Mouse (Mus musculus) right cerebral cortex, postnatal 25 days (tissue): ENCODE results near the gene Dedd.
"Not testable (repeated sequence)": the region's sequence is repeated elsewhere in the genome, so short reads cannot be mapped to it uniquely, and the experiment has no call there.

Source experiments
- DNase-seq: peaks from one replicate; pipeline ENCODE4 v3.0.0; 2022

The Dedd gene

DNA sequence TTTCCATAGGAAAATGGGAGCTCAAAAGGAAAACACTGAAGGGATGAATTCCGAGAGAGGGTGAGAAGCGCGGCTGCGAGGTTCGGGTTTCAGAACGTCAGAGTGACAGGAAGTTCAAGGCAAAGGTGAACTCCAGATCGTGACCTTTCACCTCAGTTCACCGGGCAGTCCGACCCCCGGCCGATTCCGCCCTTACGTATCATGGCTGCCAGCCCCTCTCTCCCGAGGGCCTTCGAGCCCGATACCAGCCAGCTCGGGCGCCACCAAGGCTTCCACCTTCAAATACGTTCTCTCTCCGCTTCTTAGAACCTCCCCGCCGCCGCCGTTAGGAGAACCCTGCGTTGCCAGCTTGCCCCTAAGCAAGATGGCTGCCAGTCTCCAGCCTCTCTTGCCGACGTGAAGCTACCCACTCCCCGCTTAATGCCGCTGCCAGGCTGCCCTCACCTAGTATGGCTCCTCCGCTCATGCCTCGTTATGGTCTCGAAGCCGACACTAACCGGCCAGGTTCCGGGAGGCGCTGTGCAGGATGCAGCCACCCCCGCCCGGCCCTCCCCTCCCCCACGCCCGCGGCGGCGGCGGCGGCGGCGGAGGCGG lies at the start of gene Dedd:
Dedd (plus strand) TSS at position 307 of the 594 bp plus-strand sequence.
- DNase-seq, result peak; percentile 93

DNA sequence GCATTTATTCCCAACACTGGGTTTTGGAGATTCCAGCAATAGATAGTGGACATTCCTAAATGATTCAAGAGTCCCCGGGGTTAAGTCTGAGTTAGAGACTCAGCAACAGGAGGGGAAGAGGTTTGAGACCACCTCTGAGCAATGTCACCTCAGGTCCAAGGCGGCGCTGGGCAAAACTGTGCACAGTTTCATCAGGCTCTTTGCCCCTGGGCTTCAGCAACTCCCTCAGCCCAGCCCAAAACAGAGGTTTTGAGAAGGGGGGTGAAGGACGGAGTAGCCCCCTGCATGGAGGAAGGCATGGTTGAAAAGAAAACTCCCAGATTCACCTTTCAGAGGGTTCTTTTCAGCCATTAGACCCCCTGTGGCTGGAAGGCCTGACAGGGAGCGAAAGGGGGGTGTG lies 49.2 kb upstream of the Dedd start:
- peak; percentile 2 for DNase-seq

DNA sequence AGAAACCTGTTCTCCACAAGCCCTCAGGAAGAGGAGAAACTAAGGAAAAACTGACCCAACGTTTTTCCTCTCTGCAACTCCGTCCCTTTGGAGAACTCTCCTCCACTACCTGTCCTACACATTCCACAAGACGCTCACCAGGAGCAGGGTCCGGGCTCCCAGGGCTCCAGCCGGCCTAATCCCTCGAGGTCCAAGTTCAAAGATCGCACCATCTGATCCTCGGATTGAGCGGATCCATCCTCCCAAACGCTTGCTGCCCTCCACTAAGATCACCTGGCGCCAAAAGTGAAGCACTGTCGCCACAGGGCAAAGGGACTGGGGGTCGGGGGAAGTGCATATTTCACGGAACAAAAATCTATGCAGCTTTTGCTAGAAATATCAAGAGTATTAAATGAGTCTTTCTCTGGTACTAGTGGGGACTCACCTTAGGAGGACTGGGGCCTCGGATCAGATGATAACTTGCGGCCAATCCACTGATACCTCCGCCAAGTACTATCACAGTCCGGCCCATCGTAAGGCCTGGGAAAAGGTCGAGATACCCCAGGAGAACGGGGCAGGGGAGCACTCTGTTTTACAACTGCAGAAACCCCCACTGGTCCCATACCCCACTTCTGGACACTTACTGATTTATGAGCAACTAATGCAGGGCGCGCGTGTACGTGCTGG lies 48.6 kb upstream of the Dedd start:
- no peak for DNase-seq

DNA sequence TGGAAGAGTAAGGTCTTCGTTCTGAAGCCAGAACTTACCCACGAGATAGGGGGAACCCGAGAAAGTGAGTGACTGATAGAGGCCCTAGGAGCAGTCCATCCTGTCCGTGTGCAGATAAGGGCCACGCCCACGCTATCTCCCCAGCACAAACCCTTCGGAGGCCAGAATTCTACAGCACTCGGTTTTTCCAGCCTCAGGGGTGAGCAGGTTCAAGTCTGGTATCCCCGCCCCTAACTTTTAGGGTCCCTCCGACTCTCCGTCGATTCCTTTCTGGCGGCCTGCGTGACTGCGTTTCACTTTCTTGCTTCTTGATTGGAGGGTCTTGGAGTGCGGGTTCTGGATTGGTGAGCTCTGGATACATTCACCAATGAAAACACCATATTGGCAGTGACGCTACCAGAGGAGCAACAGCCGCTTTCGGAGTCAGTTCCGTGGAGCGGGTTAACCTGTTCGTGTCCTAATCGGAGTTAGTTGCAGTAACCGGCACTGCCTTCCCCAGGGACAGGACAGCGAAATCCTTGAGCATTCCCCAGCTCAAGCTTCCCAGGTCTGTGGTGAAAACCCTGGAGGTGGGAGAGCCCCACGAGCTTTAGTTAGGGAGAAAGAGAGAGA lies 47.9 kb upstream of the Dedd start, which contains the start of gene Ppox:
Ppox (minus strand) TSS at position 271 of the 612 bp plus-strand sequence.
- DNase-seq, result peak; percentile 92

DNA sequence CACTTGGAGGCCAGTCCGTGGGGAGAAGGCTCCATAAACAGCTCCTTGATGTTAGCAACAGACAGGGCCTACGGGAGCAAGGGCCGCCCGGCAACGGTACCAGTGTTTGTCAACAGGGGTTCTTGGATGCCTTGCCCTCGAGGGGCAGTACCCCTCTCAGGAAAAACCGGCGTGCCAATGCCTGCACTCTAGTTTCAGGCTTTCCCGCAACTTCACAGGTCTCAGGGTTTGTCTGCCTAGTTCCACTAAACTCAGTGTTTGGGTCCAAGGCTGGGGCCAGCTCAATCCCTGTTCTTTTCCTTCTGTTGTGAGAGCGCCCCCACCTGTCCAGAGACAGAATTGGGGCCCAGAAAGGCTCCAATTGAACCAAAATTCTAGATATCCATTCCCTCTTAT lies 47.4 kb upstream of the Dedd start:
- DNase-seq, result peak; percentile 76

DNA sequence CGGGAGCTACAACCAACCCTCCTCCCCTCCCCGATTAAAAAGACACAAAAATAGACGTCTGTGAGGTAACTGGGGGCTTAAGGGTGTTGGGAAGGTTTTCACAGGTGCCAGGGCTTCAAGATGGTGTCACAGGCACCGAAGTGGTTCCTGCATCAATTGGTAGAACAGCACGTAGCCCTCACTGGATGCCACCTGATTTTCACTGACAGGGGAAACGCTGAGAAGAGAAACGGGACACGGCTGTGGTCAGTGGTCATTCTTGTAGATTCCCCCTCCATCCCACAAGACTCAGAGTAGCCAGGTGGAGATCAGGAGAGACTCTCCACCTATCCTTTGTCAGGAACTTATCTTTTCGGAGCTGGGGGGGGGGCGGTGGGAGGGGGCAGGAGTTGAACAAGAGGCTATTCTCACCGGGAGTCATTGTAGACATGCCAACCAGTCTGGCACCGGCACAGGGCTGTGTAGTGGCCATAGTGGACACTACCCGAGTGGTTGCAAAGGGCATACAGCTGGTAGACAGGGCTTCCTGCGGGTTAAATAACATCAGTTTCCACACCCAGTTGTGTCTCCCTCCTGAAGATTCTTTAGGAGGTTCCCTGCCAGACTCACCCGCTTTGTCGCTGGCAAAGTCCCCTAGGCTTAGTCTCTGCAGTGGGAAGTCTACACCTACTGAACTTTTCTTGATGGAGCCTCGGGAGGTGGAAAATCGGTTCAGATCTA lies 46.7 kb upstream of the Dedd start:
- DNase-seq, result no peak

DNA sequence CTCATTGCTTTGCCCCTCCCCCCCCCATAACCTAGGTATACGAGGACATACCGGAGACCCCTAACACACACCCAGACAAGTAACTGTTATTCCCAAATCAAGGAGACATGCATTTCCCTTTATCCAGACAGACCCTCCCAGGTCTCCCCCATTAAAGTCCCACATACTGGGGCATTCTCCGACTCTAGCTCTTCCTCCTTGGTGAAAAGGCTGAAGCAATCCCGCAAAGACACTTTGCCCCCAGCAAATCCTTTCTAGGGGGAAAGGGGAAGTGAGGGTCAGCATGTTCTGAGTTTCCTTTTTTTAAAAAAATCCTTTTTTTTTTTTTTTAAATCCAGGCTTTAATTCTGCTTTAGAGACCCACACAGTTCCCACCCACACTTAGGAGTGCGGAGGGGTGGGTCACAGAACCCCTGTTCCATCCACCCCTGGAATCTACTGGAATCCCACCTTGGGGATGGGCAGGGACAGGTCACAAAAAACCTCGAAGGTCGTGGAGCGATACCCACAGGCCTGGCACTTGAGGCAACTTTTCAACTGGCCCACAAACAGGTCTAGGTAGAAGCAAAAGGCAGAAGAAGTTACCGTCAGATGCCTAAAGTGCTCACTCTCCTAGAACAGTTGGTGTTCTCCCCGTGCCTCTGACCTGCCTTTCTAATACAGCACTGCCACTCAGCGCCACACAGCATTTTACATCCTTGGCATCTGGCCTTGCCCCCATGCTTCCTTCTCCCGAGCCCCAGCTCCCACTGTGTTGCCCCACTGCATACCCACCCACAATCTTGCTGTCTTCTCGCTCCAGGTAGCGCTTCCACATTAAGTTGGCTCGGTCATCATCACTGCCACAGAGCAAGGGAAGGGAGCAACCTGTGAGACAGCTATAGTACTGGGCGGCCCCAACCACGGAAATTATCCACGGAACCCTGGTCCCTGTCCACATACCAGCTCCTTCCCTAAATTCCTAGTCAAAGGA lies 45.5 kb upstream of the Dedd start:
- no peak for DNase-seq

DNA sequence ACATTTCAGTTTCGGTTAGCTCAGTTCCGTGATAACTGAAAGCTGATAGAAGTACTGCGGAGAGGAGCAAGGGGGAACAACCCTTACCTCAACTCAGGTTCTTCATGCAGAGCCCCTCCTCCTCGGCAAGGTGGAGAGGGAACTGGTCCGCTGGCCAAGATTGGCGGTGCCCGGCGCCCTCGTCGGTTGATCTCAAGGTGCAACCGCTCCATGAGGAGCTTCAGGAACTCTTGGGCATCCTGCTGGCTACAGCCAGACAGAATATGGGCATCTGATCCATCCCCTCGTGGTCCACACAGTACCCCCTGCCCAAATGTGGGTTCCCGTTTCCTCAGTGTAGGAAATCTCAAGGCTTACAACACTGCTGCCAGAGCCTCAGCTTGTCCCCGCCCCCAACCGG lies 44.5 kb upstream of the Dedd start:
- no peak for DNase-seq

DNA sequence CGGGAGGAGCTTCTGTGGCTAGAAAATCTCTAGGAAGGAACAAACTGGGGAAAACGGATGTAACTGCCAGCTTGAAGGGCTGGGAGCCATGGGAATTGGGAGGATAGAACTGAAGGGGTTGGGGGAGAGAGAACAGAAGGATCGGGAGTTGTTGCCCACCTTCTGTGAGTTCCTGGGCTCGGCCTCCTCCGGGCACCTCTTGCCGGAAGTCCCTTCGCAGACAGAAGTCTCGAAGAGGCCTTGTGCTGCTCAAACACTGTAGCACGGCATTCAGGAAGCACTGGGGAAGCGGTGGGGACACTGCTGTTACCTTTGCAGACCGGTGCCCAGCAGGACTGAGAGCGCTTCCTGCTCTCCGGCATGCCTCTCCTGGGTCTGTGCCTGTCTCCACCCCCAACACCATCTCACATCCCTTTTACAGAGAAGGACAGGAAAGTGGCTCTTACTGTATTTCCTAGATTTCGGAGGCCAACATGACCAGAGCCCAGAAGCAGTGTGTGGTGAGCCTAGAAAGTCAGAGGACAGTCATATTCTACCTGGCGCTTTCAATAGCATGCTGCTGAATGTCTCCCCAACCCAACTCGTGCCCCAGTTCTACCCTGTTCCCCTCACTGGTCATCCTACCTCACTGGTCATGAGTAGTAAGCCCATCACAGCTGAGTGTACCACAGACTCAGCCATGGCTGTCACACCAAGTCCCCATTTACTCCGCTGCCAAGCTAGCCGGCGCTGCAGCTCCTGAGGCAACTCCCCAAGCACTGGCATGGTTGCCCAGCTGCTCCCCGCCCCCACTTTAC lies 43.7 kb upstream of the Dedd start:
- no peak for DNase-seq

DNA sequence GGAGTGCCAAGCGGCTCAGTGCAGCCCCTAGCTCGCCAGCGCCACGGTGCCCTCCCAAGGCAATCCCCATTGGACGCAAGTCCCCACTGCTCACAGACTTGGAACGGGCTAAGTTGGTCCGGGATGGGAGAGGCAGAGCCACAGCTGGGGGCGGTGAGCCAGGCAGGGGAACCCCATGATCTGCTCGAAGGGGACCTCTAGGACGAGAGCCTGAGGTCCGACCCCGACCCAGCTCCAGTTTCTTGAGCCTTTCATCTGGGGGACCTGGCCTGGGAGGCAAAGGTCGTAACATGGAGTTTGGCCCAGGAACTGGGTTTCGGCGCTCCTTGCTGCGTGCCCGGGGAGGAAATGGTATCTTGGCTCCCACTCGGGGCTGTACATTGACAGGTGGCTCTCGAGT lies 42.4 kb upstream of the Dedd start:
- no peak for DNase-seq

DNA sequence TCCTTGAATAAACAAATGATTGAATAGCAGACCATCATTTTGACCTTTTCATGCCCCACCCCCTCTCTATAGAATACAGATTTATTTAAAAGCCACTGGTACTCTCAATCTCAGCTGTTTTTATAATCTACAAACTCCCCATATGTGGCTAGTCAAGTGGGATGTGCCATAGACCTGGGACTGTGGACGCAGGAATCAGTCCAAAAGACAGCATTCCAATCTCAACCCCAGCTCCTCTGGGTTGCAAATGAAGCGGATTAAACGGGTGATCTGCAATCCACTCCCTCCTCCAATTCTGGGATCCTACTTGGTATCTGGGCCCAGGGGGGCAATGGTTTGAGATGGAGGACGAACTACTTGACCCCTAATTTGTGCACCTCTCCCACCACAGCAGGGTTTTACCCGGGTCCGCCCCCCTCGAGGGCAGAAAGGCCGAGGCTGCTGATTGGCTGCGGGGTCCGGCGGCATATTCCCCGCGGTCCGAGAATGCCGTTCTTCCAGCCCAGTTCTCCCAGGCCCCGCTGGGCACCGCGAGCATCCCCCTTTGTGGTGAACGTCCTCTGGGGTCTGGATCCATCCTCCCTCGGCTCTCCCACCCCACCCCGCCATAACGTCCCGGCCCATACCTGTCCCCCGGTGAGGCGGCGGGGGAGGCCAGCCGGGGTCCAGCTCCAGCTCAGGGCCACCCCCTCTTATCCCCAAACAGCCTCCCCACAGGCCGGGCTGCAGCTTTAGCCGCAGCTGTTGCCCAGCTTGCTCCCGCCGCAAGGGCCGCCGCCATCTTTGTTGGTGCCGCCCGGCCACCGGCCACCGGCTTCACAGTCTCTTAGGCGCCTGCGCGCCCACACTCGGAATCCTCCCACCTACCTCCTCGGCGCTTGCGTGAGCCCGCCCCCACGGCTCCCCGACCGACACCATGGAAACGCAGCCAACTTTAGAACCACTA lies 41.5 kb upstream of the Dedd start, which contains the start of gene Usp21:
Usp21 (minus strand) TSS at position 856 of the 946 bp plus-strand sequence.
- peak; percentile 95 for DNase-seq

DNA sequence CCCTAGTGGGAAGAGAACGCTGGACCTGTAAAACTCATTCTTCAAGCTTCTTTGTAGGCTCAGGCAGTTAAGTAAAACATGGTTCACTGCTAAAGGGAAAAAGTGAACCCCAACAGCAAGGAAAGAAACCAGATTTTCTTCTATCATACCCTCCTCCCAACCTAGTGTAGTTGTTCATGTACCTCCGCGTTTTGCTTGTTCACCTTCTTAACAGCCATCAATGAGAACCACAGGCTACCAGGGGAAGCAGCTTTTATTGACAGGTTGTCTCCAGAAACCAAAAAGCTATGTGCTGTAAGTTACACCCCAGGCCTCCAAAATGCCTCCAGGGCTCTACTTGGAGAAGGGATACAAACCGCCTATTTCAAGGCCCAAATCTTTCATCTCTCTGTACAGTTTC lies 40.6 kb upstream of the Dedd start:
- DNase-seq, result no peak

DNA sequence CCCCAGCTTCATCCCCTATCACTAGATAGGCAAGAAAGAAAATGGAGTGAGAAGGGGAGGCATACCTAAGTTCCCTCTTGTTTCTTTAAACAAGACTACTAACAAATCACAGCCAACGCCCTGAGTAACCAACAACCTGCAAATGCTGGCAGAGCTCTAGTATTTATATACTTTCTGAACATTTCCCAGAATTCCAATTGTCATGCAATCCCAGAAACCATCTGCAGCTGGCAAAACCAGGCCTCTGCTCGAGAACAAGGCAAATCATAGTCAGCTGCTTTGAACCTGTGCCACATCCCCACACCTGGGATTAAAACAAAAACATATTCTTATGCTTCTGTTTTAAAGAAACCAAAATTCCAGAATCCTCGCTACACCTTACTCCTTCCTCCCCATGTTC lies 35.6 kb upstream of the Dedd start:
- DNase-seq, result no peak

DNA sequence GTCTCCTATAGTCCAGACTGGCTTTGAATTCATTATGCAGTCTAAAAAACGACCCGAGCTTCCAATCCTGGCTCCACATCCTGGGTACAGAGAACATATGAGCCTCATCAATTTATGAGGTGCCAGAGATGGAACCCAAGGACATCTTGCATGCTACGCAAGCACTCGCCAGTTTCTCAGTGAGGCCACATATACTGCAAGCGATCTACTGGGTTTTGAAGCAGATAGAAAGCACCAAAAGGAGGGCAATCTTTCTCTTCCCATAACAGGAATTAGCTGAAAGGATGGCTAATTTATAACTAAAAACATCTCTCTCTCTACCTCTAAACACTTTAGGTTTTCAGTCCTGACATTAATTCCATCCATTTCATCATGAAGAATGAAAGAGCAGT lies 35.0 kb upstream of the Dedd start:
- DNase-seq, result no peak

DNA sequence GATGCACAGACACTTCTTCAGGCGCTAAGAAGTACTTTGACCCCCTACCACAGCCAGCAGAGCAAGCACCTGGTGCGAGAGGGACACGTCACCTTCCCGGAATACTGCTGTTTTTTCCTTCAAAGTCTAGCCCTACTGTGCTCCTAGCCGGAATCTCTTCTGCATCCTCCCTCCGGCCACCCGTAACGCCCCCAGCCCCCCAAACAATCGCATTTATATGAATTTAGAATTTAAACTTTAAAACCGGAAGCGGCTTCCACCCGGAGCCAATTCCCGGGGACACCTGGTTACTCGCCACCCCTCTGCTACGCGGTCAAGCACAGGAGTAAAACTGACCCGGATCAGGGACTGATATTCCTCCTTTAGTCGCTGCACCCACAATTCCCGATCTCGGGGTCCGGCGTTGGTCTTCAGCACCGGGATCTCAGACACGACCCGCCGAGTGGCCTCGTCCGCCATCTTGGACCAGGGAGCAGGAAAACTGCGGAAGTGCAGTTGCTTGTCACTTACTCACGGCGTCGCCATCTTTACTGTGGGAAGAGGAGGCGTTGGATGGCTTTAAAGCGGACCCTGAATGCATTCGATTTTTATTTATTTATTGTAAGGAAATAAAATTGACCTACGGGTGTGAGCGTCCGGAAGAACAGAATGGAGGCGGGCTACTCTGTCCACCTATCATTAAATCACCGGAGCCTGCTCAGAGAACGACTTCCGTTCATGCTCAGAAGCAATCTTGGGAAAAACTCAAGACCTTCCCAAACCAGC lies 34.5 kb upstream of the Dedd start, which contains the start of gene Ufc1:
Ufc1 (minus strand) TSS at position 727 of the 765 bp plus-strand sequence.
- DNase-seq, result peak; percentile 84

DNA sequence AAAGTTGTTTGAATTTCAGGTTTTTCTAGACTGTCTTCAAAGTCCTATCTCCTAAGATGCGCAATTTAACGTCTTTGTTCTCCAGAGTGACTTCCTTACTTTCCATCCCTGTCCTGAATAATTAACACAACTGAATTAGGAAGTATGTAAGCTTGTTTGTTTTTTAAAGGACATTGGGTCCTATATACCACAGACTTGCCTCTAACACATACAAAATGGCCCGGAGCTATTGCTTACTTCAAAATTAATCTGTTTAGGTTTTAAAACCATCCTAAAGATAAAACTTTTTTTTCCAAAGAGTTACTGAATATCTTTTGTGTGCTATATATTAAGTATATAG lies 33.9 kb upstream of the Dedd start:
- no peak for DNase-seq

DNA sequence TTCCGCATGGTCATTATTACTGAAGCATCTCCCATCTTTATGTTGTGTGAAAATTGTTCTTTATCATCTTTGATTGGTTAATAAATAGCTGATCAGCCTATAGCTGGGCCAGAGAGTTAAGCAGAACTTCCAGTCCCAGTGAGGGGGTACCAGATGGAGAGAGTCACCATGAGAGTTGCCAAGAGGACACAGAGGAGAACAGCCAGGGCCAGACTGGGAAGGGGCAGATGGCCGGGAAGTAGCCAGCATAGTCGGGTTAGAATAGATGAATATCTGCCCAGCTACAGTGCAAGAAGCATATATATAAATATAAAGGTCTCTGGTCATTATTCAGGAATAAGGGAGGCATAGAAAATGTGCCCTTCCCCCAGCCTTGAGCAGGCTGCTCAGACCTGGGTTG lies 30.7 kb upstream of the Dedd start:
- DNase-seq, result no peak

DNA sequence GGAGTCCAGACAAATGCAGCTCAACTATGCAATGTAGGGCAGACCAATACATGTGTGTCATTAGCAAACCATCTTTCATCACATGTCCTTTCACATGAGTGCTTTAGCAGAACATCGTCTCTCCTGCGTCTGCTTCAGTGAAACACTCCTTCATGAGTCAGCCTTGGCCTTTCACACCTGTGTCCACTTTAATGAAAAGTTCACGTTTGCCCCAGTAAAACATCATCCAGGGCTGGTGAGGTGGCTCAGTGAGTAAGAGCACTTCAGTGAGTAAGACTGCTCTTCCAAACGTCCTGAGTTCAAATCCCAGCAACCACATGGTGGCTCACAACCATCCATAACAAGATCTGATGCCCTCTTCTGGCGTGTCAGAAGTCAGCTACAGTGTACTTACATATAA lies 22.8 kb upstream of the Dedd start:
- not testable (repeated sequence) for DNase-seq

DNA sequence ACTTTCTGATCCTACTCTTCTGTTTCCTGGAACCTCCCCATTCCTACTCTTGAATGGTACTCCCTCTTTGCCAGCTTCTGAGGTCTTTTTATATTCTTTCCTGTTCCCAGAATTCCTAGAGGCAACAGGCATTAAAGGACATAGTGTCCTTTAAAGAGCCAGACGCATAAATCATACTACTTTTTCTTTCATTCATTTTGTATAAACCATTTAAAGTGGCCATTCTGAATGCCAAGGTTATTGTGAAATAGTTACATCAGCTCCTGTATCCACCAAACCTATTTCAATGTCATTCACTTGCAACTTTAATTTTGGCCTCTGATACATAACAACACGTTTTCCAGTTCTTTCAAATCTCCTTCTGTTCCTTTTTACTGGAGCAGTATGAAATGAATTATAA lies 19.6 kb upstream of the Dedd start:
- no peak for DNase-seq

DNA sequence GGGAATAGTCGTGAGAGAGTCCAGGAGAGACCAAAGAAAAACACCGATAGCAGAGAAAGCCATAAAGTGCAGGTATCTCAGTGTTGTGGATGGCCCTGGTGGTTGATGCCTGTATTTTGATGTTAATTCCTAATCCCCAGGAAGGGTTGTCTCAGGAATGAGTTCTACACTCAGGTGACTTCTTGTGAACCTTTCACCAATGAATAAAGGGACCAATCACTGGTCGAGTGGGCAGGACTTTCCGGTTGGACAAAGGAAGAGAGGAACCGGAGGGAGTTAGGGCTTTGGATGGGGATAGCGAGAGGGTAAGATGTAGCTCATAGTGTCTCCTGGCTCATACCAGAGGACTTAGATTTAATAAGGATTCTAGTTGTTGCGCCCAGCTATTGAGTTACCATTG lies 9.2 kb upstream of the Dedd start:
- DNase-seq, result no peak
